Mouse (Mus musculus) E14TG2a.4 (cell line): Measurements from ENCODE around the gene Smok2b.
"Not testable (repeated sequence)": the region's sequence is repeated elsewhere in the genome, so short reads cannot be mapped to it uniquely, and the experiment has no call there.

Experiments used
- CTCF ChIP-seq: conservative IDR thresholded peaks from 2 replicates; pipeline ENCODE4 v1.5.1; 2014; ENCODE audit warnings: low read length
- NANOG ChIP-seq: IDR thresholded peaks from 2 replicates; pipeline ENCODE4 v1.6.1; 2014; ENCODE audit warnings: borderline replicate concordance, low read length, mixed read lengths

DNA sequence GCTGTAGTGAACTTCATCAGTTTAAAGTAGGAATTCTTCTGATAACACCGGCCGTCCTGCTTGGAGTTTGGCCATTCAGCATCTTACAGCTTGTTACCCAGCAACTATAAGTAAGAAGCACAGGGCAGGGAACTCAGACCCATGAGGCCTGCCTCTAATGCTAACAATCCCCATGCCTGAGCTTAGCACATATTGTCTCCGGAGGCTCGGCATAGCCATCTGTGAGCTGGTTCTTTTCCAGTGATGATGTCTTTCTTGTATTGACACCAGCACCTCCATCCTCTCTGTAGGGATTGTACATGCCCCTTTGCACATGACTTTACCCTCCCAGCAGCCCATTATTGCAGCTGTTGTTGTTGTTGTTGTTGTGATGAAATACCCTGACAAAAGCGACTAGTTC is 45.5 kb upstream of the Smok2b start:
- TF ChIP-seq CTCF, NANOG: not testable (repeated sequence)
